Mouse (Mus musculus) gastrocnemius, postnatal 14 days (tissue): Measurements from ENCODE around the gene Pde11a. TPM values are rescaled to one million over a fixed set of nuclear protein-coding genes. Genes with fewer than 3 reads are reported as not detected.

ENCODE experiments used
- DNase-seq: peaks from one replicate; pipeline ENCODE4 v3.0.0; 2021; ENCODE audit warnings: mixed read lengths
- intact Hi-C: fragments of 180-260 bp; cut with DNase I; formaldehyde crosslinking; loops from one replicate; pipeline ENCODE4 v1.15.1; 2025; ENCODE audit warnings: low total_unique reads
- total RNA-seq, 2 experiments: library from RNA; stranded (reverse); gene quantifications; 2 replicates each; pipeline ENCODE4 v1.2.3; 2021

The Pde11a gene
- total RNA-seq, 2 experiments from 2014 or later: 0.07 to 0.14 TPM

DNA sequence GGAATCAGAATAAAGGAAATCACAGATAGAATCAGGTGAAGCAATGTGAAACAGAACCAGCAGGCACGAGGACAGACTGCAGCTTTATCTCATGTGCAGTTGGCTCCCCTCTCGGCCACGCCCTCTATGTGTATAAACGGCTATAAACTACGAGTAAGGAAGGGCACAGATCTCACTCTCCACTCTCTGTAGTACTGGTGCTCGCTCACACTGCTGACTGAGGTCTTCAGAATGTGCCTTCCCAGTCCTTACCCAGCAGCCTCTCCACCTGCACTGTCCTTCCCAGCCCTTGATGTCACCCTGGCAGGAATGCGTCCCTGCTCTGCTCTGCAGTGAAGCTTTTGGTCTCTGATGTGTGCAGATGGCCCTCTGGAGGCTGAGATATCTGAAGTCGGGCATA, 228.9 kb downstream of the Pde11a start:
- intact Hi-C loops: no loop called here
- no peak for DNase-seq

DNA sequence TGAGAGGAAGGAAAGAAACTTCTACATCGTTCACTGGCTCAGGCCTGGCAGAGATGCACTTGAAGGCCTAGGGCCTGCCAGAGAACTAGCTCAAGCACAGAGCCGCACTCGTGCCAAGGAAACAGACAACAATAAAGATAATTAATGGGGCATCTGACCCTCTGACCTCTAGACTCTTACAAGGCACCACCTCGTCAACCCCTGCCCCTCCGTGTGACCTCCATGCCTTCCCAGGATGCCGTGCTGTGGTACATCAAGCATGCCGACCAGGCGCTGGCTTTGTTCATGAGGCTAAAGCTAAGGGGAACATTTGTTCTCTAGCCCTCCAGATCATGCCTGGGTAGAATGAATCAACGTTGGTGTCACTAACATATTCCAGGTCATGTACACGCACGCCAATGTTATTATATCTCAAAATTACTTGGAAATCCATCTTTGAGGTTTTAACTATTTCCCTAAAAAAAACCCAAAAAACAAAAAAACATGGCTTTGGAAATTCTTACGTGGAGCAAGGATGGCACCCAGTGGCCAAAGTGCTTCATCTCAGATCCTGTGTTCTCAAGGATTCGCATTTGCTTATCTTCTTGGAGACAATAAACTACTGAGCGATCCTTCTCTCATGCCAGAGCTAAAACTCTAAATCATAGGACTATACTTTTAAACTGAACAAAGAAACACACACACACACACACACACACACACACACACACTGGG, 236.5 kb downstream of the Pde11a start:
- intact Hi-C loops: no loop called here
- DNase-seq: no peak

DNA sequence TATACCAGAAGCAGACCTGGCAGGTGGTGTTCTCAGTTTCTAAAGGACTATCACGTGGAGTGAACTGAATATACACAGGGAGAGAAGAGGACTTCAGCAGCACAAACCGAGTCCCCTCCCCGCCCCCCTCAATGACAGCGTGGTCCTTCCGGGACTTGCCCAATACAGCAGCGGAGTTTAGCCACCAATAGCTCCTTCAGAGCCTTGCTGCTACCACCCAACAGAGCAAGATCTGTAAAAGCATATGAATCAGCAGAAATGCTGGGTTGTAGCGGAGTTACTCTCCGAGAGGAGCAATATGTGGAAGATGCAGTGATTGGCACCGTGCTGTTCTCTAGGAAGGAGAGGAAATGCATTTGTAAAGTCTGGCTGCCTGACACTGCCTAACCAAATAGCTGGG, 238.0 kb downstream of the Pde11a start:
- intact Hi-C loops: no loop called here
- DNase-seq: no peak

DNA sequence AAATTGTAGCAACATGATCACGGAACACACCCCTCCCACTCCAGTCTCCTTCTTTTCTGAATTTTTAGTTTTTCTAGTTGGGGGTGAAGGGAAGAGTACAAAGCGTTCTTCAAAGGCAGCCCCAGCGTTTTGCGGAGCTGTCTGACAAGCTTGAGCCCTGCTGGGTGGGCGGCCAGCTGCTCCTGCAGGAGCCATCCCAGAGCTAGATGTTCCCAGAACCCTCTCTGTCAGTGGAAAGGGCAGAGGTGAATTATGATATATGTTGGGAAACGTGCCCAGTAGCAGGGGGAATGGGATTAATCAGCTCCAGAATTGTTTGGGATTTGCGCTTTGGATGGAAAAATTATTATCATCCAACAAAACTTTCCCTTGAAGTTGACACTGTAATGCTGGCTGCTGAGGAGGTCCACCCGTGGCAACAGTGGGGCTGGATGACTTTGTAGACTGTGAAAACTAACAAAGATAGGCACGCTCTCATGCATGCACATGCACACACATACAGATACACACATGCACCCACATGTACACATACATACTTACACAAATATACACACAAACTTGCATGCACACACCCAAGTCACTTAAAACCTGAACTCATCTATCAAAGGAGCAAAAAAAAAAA, 238.7 kb downstream of the Pde11a start:
- intact Hi-C loops: no loop called here
- DNase-seq: no peak

DNA sequence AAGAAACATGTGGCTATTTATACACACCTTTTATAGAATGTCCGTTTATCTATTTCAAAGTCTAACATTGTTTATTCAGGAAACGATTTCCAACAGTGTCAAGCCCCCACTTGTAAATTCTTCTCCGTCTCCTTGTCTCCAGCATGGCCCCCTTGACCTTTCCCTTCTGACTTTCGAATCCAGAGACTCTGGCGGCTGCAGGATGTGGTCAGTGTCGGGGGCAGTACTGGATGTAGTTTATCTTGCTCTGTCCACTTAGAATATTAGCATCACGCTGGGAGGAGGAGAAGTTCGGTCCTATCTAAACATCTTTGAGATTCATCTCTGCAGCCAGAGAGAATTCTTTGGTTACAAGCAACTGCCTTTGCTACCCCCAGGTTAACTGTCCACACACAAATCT, 240.2 kb downstream of the Pde11a start:
- DNase-seq: no peak
- intact Hi-C loops: no loop called here

DNA sequence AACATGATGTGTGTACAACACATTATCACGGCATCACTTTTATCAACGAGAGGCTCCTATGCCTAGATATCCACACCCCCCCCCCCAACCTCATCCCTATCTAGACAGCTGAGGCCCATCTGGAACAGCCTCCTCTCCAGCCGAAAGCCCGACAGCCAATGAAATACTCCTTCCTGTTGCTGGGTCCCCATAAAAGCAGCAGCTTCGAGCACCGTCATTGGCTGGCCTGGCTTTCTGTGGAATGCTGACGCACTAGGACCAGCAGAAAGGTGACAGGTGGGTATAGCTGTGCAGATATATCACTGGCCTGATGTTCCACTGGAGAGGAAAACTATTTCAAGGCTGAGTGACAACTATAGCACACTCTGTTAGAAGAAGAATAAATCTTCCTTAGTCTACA, 240.7 kb downstream of the Pde11a start:
- no peak for DNase-seq

DNA sequence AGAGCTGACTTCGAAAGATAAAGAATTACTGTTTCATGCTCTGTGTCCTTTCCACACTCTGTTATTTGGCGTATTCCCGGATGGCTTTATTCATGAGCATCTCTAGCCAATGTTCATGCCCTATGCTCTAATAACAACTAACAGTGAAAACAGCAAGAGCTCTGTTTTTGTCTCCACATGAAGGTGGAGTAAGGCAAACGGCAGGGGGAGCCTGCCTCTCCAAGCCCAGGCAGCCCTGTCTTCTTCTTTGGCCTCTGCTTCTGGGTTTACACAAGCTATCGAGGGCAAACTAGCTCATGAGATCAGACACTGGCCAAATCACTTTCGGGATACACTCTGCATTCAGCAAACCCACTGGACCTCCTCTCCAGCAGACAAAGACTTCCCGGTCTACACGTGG, 241.3 kb downstream of the Pde11a start:
- intact Hi-C loops: no loop called here
- no peak for DNase-seq

More for the DNA sequence above, 240.7 kb downstream of the Pde11a start:
- intact Hi-C loops: no loop called here

DNA sequence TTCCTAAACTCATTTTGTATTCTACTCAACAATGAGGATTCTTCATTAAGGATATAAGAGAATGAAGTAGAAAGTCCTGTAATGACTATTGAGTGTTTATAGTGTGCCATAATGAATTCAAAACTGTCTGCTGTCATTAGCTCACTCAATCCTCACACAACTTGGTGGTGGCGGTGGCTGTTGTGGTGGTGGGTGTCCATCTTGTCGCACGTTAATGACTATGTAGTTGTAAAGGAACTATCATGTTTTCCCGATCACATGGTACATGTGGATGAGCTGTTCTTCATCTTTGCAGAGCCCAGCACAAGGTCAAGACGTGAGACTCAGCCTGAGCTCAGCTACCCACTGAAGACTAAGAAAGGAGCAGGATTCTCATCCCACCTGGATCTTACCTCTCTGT, 242.7 kb downstream of the Pde11a start:
- intact Hi-C loops: no loop called here

DNA sequence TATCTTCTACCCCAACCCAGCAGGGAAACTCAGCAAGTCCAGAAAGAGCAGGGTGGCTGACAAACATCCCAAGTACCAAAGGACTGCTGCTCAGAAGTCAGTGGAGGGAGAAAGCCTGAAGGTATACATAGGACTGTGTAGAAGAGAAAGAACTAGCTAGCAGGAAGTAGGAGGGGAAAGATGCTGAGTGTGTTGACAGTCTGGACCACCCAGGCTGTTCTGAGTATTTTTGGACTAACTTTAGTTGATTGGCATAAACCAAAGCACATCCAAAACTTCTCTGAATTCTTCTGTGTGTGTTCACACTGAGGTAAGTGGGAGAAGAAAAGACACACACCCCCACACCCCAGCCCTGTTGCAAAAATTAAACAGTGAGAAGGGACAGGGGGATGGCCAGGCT, 248.1 kb downstream of the Pde11a start:
- no peak for DNase-seq
- intact Hi-C loops: no loop called here

More for the DNA sequence above, 242.7 kb downstream of the Pde11a start:
- no peak for DNase-seq

DNA sequence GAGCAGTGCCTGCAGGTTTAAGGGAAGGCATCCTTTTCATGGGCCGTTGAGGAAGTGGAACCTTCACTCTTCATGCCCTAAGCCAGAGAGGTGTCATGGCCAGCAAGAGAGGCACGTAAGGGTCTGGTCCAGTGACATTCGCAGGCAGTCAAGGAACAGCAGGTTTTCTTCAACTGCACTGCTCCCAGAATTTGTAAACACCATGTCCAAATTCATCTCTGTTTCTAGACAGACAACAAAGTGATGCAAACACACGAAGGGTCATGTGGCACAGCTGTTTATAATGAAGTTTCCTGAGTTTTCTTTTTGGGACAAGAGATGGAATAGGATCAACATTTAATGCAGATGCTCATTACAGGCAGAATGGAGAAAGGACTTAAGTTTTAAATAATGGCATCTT, 249.7 kb downstream of the Pde11a start:
- no peak for DNase-seq
- intact Hi-C loops: no loop called here

DNA sequence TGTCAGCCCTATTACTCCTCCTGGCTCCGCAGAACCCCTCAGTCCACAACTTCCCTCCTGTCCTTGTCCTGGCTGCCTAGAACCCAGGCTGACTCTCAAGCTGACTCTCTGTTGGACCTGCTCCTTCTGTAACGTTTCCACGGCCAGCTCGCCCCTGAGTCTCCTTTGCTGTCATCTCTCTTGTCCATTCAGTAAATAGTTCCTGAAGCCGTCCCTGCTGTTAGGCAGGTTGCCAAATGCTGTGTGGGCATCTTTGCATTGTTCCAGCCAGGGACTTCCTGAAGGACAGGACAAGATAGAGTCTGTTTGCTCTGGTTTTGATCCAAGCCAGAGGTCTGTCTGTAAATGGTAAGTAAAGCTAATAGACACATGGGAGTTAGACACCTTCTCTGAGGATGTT, 250.2 kb downstream of the Pde11a start:
- peak; percentile 16 for DNase-seq
- intact Hi-C loops: no loop called here

DNA sequence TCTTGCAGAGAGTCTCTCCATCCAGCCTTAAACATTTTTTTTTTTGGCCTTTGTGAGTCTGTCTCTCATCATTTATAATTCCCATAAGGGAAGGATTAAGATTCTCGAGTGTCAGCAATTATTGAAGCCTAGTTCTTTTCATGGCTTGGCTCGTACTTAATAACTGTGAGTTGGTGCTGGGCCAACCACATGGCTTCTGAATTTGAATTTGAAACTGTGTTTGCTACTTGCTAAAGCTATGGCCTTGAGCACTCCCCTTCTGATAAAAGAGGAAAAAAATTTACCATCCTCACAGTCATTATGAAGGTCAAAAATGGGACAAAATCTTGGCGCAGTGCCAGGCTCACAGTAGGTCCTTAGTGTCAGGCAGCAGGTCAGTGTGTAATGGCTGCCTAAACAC, 251.4 kb downstream of the Pde11a start:
- no peak for DNase-seq
- intact Hi-C loops: no loop called here

DNA sequence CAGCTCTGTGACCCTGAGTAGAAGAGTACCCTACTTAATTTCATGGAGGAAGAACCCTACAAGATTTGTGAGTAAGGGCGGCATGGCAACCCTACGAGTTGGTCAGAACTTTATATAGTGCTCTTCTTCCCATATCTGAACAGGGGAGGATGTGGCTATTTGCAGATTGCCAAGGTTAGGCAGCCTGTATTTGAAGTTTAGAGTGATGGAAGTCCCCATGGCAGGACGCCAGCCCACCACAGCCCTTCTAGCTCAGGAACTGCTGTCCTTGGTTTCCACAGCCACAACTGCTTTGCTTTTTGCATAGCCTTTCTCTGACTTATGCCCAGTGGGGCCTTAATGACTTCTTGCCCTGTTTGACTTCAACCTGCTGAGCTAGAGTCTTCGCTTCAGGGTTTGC, 253.6 kb downstream of the Pde11a start:
- DNase-seq: no peak
- intact Hi-C loops: no loop called here

DNA sequence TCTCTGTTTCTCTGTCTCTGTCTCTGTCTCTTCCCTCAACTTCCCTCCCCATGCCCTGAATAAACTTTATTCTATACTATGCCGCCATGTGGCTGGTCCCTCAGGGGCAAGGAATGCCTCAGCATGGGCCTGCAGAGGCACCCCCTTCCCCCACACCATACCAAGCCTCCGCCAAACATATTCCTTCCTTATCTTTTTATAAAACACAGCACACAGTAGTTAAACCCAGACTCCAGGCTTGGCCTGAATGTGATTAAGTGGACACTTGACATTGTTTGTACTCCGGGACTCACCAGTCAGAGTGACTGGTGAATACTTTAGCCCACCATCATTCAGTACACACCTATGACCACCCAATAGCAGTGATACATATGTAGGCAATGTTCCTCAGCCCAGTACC, 254.7 kb downstream of the Pde11a start:
- no peak for DNase-seq
- intact Hi-C loops: no loop called here

DNA sequence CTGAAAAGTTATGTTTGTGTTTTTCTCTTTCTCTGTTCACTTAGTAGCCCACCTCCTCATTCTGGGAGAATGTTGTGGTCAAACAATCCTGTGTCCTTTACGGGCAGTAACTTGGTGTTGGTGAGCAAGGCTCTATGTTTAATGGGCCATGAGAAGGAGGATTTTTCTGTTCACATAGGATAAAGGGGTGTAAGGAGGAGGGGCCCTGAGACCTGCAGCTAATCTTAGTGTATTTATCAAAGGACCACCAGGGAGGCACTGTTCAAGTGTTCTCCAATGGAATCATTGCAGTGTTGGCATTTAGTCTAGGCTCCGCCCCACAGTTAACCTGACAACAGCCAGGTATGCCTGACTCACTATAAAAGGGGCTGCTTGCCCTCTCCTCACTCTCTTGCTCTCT, 255.2 kb downstream of the Pde11a start:
- intact Hi-C loops: no loop called here
- no peak for DNase-seq

DNA sequence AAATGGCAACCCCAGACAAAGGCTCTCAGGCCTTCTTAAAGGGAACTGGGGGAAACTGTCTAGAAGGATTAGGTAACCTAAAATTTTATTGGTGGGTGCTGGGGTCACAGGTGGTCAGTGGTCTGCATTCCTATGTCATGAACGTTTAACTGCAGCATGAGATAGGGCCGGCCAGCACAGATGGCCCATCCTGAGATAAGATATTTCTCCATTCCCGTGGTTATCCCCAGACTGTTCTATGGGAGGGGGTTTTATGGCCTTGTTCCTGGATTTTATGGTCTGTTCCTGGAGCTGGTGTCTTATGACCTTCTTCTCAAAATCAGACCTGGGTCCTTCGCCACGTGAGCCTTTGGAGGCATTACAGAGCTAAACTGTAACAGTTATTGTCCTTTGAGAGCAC, 256.6 kb downstream of the Pde11a start:
- no peak for DNase-seq
- intact Hi-C loops: no loop called here

DNA sequence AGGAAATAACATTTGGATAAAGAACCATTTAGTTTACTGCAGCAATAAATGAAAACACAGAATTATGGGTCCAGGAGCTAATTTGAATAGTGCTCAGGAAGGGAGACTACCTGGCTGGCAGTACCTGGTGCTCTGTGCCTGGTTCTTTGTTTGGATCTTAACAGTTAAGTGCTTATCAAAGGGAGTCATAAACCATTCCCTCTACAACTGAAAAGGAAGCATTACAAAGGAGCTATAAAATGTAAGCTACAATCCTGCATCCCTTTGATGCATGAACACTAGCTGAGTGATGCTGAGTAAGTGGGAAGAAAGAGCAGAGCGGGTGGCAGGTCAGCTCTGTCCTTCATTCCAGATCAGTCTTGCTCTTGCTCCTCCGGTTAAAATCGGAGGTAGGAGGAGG, 258.0 kb downstream of the Pde11a start:
- DNase-seq: no peak
- intact Hi-C loops: no loop called here

DNA sequence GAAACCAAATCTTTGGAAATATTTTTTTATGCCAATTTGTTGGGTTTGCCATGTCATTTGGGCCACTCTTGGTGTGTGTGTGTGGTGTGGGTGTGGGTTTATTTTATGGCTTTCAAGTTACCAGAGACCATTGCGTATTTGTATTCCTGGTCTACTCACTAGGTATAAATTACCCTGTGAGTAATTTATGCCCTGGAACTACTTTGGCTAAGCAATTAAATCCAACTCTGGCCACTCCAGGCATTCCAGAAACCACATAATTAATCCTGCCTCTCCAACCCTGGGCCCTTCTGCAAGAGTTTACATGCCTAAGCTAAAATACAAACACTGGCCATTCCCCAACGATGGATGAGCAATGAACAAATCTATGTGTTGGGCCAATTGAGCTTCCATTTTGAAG, 261.7 kb downstream of the Pde11a start:
- intact Hi-C loops: loop anchor here (10.0 kb wide), 1 partner anchor 192 kb away; no protein-coding TSS in a partner anchor
- DNase-seq: no peak

DNA sequence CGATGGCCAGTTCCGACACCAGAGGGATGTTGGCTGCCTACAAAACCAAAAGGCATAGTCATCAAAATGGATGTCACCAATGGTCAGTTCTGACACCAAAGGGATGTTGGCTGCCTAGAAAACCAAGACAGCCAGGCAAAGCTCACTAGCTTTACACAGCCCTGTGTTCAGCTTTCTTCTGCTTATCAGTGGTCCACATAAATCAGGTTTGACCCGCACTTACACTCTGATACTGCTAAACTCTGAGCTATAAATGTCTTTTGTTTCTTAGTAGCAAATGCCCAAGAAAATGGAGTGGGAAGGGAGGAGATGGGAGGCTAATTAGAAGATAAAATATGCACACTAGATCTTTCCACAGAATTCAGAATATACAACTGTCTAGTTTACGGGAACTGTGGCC, 262.5 kb downstream of the Pde11a start:
- DNase-seq: no peak
- intact Hi-C loops: loop anchor here (10.0 kb wide), 1 partner anchor 191 kb away; no protein-coding TSS in a partner anchor

DNA sequence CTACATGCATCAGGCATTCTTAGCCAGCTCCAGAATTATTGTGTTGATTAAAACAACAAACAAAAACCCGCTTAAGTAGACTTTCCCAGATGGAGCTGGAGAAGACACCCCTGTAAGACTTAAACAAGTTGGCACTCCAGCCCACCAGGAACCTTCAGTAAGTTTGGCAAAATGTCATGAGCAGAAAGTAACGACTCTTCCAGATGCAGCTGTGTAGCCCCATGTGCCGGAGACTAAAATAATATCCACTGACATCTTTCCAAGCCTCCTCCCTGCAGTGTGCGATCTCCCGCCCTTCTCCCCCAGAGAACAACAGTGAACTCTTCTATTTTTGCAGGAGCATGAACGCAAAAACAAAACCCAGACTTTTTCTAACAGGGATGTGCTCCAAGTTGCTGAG, 265.5 kb downstream of the Pde11a start:
- intact Hi-C loops: loop anchor here (5.0 to 10.0 kb wide), 2 partner anchors 81 to 188 kb away; no protein-coding TSS in a partner anchor
- DNase-seq: no peak
